Comparison of ENCODE assay signal across 9 mouse cellular contexts in the genomic region with DNA sequence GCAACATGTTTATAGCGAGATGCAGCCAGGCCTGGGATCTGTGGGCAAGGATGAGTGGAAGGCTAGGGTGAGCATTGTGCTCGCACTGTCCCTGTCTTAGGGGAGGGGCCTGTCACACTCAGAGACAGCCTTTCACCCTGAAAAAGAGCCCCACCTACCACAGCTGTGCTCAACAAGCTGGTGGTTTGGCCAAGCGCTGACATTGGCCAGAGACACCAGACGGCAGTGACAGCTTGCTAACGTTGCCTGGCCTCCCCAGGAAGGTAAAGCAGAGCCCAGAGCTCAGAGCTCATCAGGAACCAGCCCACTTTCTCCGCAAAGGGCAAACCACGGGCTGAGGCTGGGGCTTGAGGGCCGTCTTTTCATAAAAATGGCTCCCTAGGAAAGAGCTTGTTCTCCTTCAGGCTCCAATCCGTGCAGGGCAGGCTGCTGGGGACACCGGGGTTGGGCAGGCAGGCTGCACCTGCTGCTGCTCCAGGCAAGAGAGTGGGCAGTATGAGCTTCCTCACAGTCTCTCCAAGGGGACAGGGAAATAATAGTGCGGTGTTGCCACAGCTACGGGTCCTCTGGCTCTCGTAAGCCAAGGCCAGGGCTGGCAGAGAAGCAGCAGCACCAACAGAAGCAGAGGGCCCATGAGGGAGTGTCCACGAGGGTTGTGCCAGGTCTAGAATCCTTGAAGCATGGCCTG. TPM values are rescaled to one million over a fixed set of nuclear protein-coding genes. Genes with fewer than 3 reads are reported as not detected.
A peak's percentile ranks its signal among the peaks of the same experiment; 100 is the strongest.
DNase-seq lines count a peak whose midpoint lies in the region; ATAC-seq and TF ChIP-seq lines count a peak whose summit lies in the region.
"Had no signal": no experiment of that assay in that cellular context is flagged by ENCODE, and none has a peak within 500 bp of the region (broad histone marks: within the 10 kb centered on the region; RNA-seq: fewer than 3 reads in every experiment).

No protein-coding gene starts in this region.

- no peaks in the 10 kb centered on the region for H3K9me3 ChIP-seq in intestine, embryonic 14.5 days (ENCODE audit: control insufficient read depth, low read length)
- no peaks in the 10 kb centered on the region for H3K9me3 ChIP-seq in intestine, postnatal 0 days (ENCODE audit: control insufficient read depth)
- H3K9me3 ChIP-seq in embryonic facial prominence, embryonic 10.5 days = no peaks in the 10 kb centered on the region
- no peaks in the 10 kb centered on the region for H3K9me3 ChIP-seq in midbrain, embryonic 14.5 days (ENCODE audit: control insufficient read depth, low read length)
- no peaks in the 10 kb centered on the region for H3K9me3 ChIP-seq in kidney, embryonic 16.5 days (ENCODE audit: low read length)

- H3K27ac ChIP-seq in intestine, embryonic 14.5 days (ENCODE audit: low read depth) = no peak overlapping the region
- no peak overlapping the region for H3K27ac ChIP-seq in intestine, postnatal 0 days (ENCODE audit: low read depth, low read length)
- peak overlapping the region; percentile 40 for H3K27ac ChIP-seq in embryonic facial prominence, embryonic 10.5 days (replicated peaks)
- H3K27ac ChIP-seq in midbrain, embryonic 14.5 days (replicated peaks; ENCODE audit: low read depth, low read length) = peak overlapping the region; percentile 27
- no peak overlapping the region for H3K27ac ChIP-seq in kidney, embryonic 16.5 days (ENCODE audit: low read length)

- DNase-seq in intestine, embryonic 14.5 days (ENCODE audit: low spot score) = no peak
- peak; percentile 73 for DNase-seq in adrenal gland, postnatal 10 days
- DNase-seq in embryonic facial prominence, embryonic 10.5 days (ENCODE audit: low spot score) = no peak
- no peak for DNase-seq in midbrain, embryonic 14.5 days
- DNase-seq in testis, postnatal 14 days (ENCODE audit: low spot score) = no peak
- no peak for DNase-seq in frontal cortex, postnatal 36 days (ENCODE audit: low spot score in 2 of 2)

- H3K4me2 ChIP-seq in intestine, embryonic 14.5 days (ENCODE audit: low read length) = no peak overlapping the region; the same call in 1 of the 2 replicates
- no peak overlapping the region for H3K4me2 ChIP-seq in intestine, postnatal 0 days (replicated peaks; ENCODE audit: low read depth)
- H3K4me2 ChIP-seq in midbrain, embryonic 14.5 days (ENCODE audit: low read length) = no peak overlapping the region
- H3K4me2 ChIP-seq in kidney, embryonic 16.5 days (replicated peaks; ENCODE audit: low read depth, low read length) = no peak overlapping the region

- peaks cover 27% of the 10 kb centered on the region for H3K4me1 ChIP-seq in intestine, embryonic 14.5 days (replicated peaks; ENCODE audit: control insufficient read depth, insufficient read depth, low read length)
- no peaks in the 10 kb centered on the region for H3K4me1 ChIP-seq in intestine, postnatal 0 days (replicated peaks; ENCODE audit: control insufficient read depth, insufficient read depth, low read length)
- peaks cover 46% of the 10 kb centered on the region for H3K4me1 ChIP-seq in embryonic facial prominence, embryonic 10.5 days
- peaks cover 21% of the 10 kb centered on the region for H3K4me1 ChIP-seq in midbrain, embryonic 14.5 days (ENCODE audit: control insufficient read depth, insufficient read depth, low read length)
- peaks cover 20% of the 10 kb centered on the region for H3K4me1 ChIP-seq in kidney, embryonic 16.5 days (ENCODE audit: insufficient read depth, low read length)

- ATAC-seq in intestine, embryonic 14.5 days (replicated peaks; ENCODE audit: low FRiP score, low TSS enrichment, low read depth) = peak; percentile 4; the same call in 1 of the 2 replicates
- ATAC-seq in intestine, postnatal 0 days = no peak
- ATAC-seq in midbrain, embryonic 14.5 days (ENCODE audit: low FRiP score, low TSS enrichment) = no peak
- no peak for ATAC-seq in kidney, embryonic 16.5 days (ENCODE audit: low FRiP score, low TSS enrichment)

- no peak overlapping the region for H3K4me3 ChIP-seq in intestine, embryonic 14.5 days (ENCODE audit: low read depth, low read length)
- H3K4me3 ChIP-seq in intestine, postnatal 0 days (ENCODE audit: low read depth, low read length) = no peak overlapping the region
- no peak overlapping the region for H3K4me3 ChIP-seq in embryonic facial prominence, embryonic 10.5 days
- H3K4me3 ChIP-seq in midbrain, embryonic 14.5 days (replicated peaks; ENCODE audit: low read depth, low read length) = no peak overlapping the region
- no peak overlapping the region for H3K4me3 ChIP-seq in kidney, embryonic 16.5 days (ENCODE audit: low read length)
- H3K4me3 ChIP-seq: erythroblast, embryonic 14.5 days had no signal

- H3K27me3 ChIP-seq in intestine, embryonic 14.5 days (replicated peaks; ENCODE audit: control insufficient read depth, insufficient read depth, low read length) = peaks cover 23% of the 10 kb centered on the region
- H3K27me3 ChIP-seq in intestine, postnatal 0 days (replicated peaks; ENCODE audit: control insufficient read depth, insufficient read depth, low read length) = peaks cover 26% of the 10 kb centered on the region
- peaks cover 51% of the 10 kb centered on the region for H3K27me3 ChIP-seq in embryonic facial prominence, embryonic 10.5 days (replicated peaks; ENCODE audit: low read depth, poor library complexity, severe bottlenecking)
- H3K27me3 ChIP-seq in midbrain, embryonic 14.5 days (ENCODE audit: control insufficient read depth, insufficient read depth, low read length) = no peaks in the 10 kb centered on the region; the same call in 1 of the 2 replicates
- H3K27me3 ChIP-seq in kidney, embryonic 16.5 days (ENCODE audit: insufficient read depth, low read length) = peaks cover 20% of the 10 kb centered on the region

- no peaks in the 10 kb centered on the region for H3K36me3 ChIP-seq in intestine, embryonic 14.5 days (ENCODE audit: control insufficient read depth, insufficient read depth, low read length)
- H3K36me3 ChIP-seq in intestine, postnatal 0 days (ENCODE audit: control insufficient read depth, insufficient read depth) = no peaks in the 10 kb centered on the region
- H3K36me3 ChIP-seq in embryonic facial prominence, embryonic 10.5 days (replicated peaks) = no peaks in the 10 kb centered on the region
- H3K36me3 ChIP-seq in midbrain, embryonic 14.5 days (ENCODE audit: control insufficient read depth, insufficient read depth, low read length) = no peaks in the 10 kb centered on the region
- no peaks in the 10 kb centered on the region for H3K36me3 ChIP-seq in kidney, embryonic 16.5 days (ENCODE audit: insufficient read depth, low read length)

- TF ChIP-seq CTCF in intestine, postnatal 0 days (IDR thresholded peaks at IDR 0.05; ENCODE audit: low read depth) = no peak

- WGBS in intestine, embryonic 14.5 days = 37% methylated on average over 14 of the region's 14 CpGs
- 54% methylated on average over 14 of the region's 14 CpGs for WGBS in intestine, postnatal 0 days
- 54% methylated on average over 14 of the region's 14 CpGs for WGBS in embryonic facial prominence, embryonic 10.5 days
- WGBS in midbrain, embryonic 14.5 days = 35% methylated on average over 14 of the region's 14 CpGs
- WGBS in kidney, embryonic 16.5 days = 50% methylated on average over 14 of the region's 14 CpGs

- no peak overlapping the region for H3K9ac ChIP-seq in intestine, embryonic 14.5 days (ENCODE audit: low read length)
- H3K9ac ChIP-seq in intestine, postnatal 0 days (ENCODE audit: low read depth, low read length) = no peak overlapping the region
- H3K9ac ChIP-seq in midbrain, embryonic 14.5 days (replicated peaks; ENCODE audit: low read length) = no peak overlapping the region
- H3K9ac ChIP-seq in kidney, embryonic 16.5 days (replicated peaks; ENCODE audit: low read length) = no peak overlapping the region

RNA-seq across cellular contexts. Expression of gene Aatk, which starts 4.3 kb away (rescaled TPM):
- polyA plus RNA-seq in intestine, embryonic 14.5 days (2014; fragmentation: Nextera tagmentation; extraction: Ambion mirVana) = 4.2 and 4.5 TPM in 2 replicates
- polyA plus RNA-seq in intestine, postnatal 0 days (2015; fragmentation: Nextera tagmentation; extraction: Ambion mirVana) = 1.6 and 1.7 TPM in 2 replicates
- total RNA-seq in adrenal gland, postnatal 10 days (2021) = 10 to 100 TPM; 16.3 to 23.5 TPM
- polyA plus RNA-seq in embryonic facial prominence, embryonic 10.5 days (2016; fragmentation: Nextera tagmentation; extraction: Ambion mirVana) = 0.84 and 1.6 TPM in 2 replicates
- polyA plus RNA-seq in midbrain, embryonic 14.5 days (2014; fragmentation: Nextera tagmentation; extraction: Ambion mirVana) = 34.6 and 36.1 TPM in 2 replicates
- polyA plus RNA-seq in kidney, embryonic 16.5 days (2015; fragmentation: Nextera tagmentation; extraction: Ambion mirVana) = 1.7 and 2.0 TPM in 2 replicates

RNA-seq across cellular contexts. Expression of gene Cep131, which starts 35.4 kb away (rescaled TPM):
- 21.8 and 23.6 TPM in 2 replicates for polyA plus RNA-seq in intestine, embryonic 14.5 days (2014; fragmentation: Nextera tagmentation; extraction: Ambion mirVana)
- polyA plus RNA-seq in intestine, postnatal 0 days (2015; fragmentation: Nextera tagmentation; extraction: Ambion mirVana) = 4.8 and 5.6 TPM in 2 replicates
- 10 to 100 TPM; 52.2 to 87.4 TPM for total RNA-seq in adrenal gland, postnatal 10 days (2021)
- polyA plus RNA-seq in embryonic facial prominence, embryonic 10.5 days (2016; fragmentation: Nextera tagmentation; extraction: Ambion mirVana) = 43.0 and 46.9 TPM in 2 replicates
- polyA plus RNA-seq in midbrain, embryonic 14.5 days (2014; fragmentation: Nextera tagmentation; extraction: Ambion mirVana) = 27.6 and 31.9 TPM in 2 replicates
- 26.6 and 27.9 TPM in 2 replicates for polyA plus RNA-seq in kidney, embryonic 16.5 days (2015; fragmentation: Nextera tagmentation; extraction: Ambion mirVana)

RNA-seq across cellular contexts. Expression of gene Tepsin, which starts 47.3 kb away (rescaled TPM):
- 13.3 and 16.5 TPM in 2 replicates for polyA plus RNA-seq in intestine, embryonic 14.5 days (2014; fragmentation: Nextera tagmentation; extraction: Ambion mirVana)
- 13.5 and 15.1 TPM in 2 replicates for polyA plus RNA-seq in intestine, postnatal 0 days (2015; fragmentation: Nextera tagmentation; extraction: Ambion mirVana)
- total RNA-seq in adrenal gland, postnatal 10 days (2021) = 10 to 100 TPM in 1 of 2 experiments, 1 to 10 TPM in 1; 9.0 to 13.2 TPM
- 20.2 and 21.4 TPM in 2 replicates for polyA plus RNA-seq in embryonic facial prominence, embryonic 10.5 days (2016; fragmentation: Nextera tagmentation; extraction: Ambion mirVana)
- polyA plus RNA-seq in midbrain, embryonic 14.5 days (2014; fragmentation: Nextera tagmentation; extraction: Ambion mirVana) = 15.9 and 18.0 TPM in 2 replicates
- polyA plus RNA-seq in kidney, embryonic 16.5 days (2015; fragmentation: Nextera tagmentation; extraction: Ambion mirVana) = 22.0 and 24.9 TPM in 2 replicates

RNA-seq across cellular contexts. Expression of gene Ndufaf8, which starts 47.5 kb away (rescaled TPM):
- 98.4 and 106 TPM in 2 replicates for polyA plus RNA-seq in intestine, embryonic 14.5 days (2014; fragmentation: Nextera tagmentation; extraction: Ambion mirVana)
- polyA plus RNA-seq in intestine, postnatal 0 days (2015; fragmentation: Nextera tagmentation; extraction: Ambion mirVana) = 153 TPM in 2 replicates
- total RNA-seq in adrenal gland, postnatal 10 days (2021) = 10 to 100 TPM; 53.1 to 53.9 TPM
- polyA plus RNA-seq in embryonic facial prominence, embryonic 10.5 days (2016; fragmentation: Nextera tagmentation; extraction: Ambion mirVana) = 82.0 and 87.7 TPM in 2 replicates
- 61.2 and 61.3 TPM in 2 replicates for polyA plus RNA-seq in midbrain, embryonic 14.5 days (2014; fragmentation: Nextera tagmentation; extraction: Ambion mirVana)
- 89.2 and 98.9 TPM in 2 replicates for polyA plus RNA-seq in kidney, embryonic 16.5 days (2015; fragmentation: Nextera tagmentation; extraction: Ambion mirVana)

Comparison
In these comparisons a context has a peak if more than half of its experiments do, and no peak if none do; other contexts are left out.
1. H3K27ac ChIP-seq: peak in embryonic facial prominence, embryonic 10.5 days (single experiment) and midbrain, embryonic 14.5 days (single experiment); none in intestine, embryonic 14.5 days (single experiment), intestine, postnatal 0 days (single experiment) and kidney, embryonic 16.5 days (single experiment).